Mouse (Mus musculus) liver, adult 2 months (tissue): Measurements from ENCODE around the gene C3. TPM values are rescaled to one million over a fixed set of nuclear protein-coding genes. Genes with fewer than 3 reads are reported as not detected.

Source experiments
- DNase-seq: peaks from one replicate; pipeline ENCODE4 v3.0.0-alpha.2; 2011; ENCODE audit warnings: low read depth, low spot score; ENCODE audit errors: extremely low read depth
- H3K27ac ChIP-seq: fragments of 200-500 bp; replicated peaks from 2 replicates; pipeline ENCODE4 v1.5.1; 2012; ENCODE audit warnings: low read depth, mild to moderate bottlenecking, control low read depth, inconsistent platforms, low read length; ENCODE audit not compliant: insufficient read depth
- H3K27me3 ChIP-seq: fragments of 200-500 bp; 2 replicates; pipeline ENCODE4 v1.6.1; 2012; ENCODE audit warnings: mild to moderate bottlenecking, moderate library complexity, low read length, inconsistent platforms; ENCODE audit not compliant: control insufficient read depth, insufficient read depth
- H3K36me3 ChIP-seq: fragments of 200-500 bp; 2 replicates; pipeline ENCODE4 v1.6.1; 2012; ENCODE audit warnings: low read length, inconsistent platforms; ENCODE audit not compliant: control insufficient read depth, insufficient read depth
- H3K4me1 ChIP-seq: fragments of 200-500 bp; 2 replicates; pipeline ENCODE4 v1.6.1; 2011; ENCODE audit warnings: low read length; ENCODE audit not compliant: control insufficient read depth, insufficient read depth
- H3K4me3 ChIP-seq: fragments of 200-500 bp; 2 replicates; pipeline ENCODE4 v1.5.1; 2011; ENCODE audit warnings: low read depth, mild to moderate bottlenecking, control low read depth, low read length, moderate library complexity; ENCODE audit not compliant: insufficient read depth
- H3K79me2 ChIP-seq: fragments of 200-500 bp; 2 replicates; pipeline ENCODE4 v1.6.1; 2012; ENCODE audit warnings: inconsistent platforms, mild to moderate bottlenecking, low read length, moderate library complexity; ENCODE audit not compliant: control insufficient read depth, insufficient read depth
- H3K9ac ChIP-seq: fragments of 200-500 bp; 2 replicates; pipeline ENCODE4 v1.6.1; 2012; ENCODE audit warnings: low read depth, mild to moderate bottlenecking, control low read depth, inconsistent platforms, low read length
- CTCF ChIP-seq: fragments of 200-500 bp; IDR thresholded peaks from 2 replicates; pipeline ENCODE4 v1.5.1; 2011; ENCODE audit warnings: low read depth, low read length, control low read depth
- POLR2A ChIP-seq: fragments of 200-500 bp; IDR thresholded peaks from 2 replicates; pipeline ENCODE4 v1.6.1; 2011; ENCODE audit warnings: low read length, control low read depth; ENCODE audit not compliant: insufficient read depth; ENCODE audit errors: extremely low read depth
- WGBS: fragments of 180-500 bp; shearing (Covaris S2); methylation state at CpG from one replicate; pipeline ENCODE4 v1.1.7; 2018; 5-methylcytosine and 5-hydroxymethylcytosine counted together
- polyA plus RNA-seq: library from polyadenylated mRNA; depleted of rRNA; stranded (reverse); fragments of >200 nt; gene quantifications from 2 replicates; pipeline ENCODE4 v1.2.3, GENCODE M21; 2012
- total RNA-seq: library from RNA; depleted of rRNA; stranded (reverse); fragments of >200 nt; gene quantifications from 2 replicates; pipeline ENCODE4 v1.2.3, GENCODE M21; 2014

C3 gene
- total and polyA plus RNA-seq, 2 experiments: 3,833 to 5,384 TPM

GRCm38 (mm10) chr17:57271301-57271700 is 43.4 kb upstream of the C3 start:
- Histone ChIP-seq H3K36me3 (no peaks in the 10 kb centered on the region), H3K4me1 (0 out of 2 replicates have a peak, but pooled peaks cover 4% of the 10 kb centered on the region), H3K9ac (no peak overlapping the region), H3K27me3 (no peaks in the 10 kb centered on the region), H3K79me2 (no peaks in the 10 kb centered on the region), H3K4me3 (no peak overlapping the region), H3K27ac (no peak overlapping the region)
- TF ChIP-seq POLR2A: no peak
- no peak for TF ChIP-seq CTCF
- 71% methylated on average over 9 of the region's 9 CpGs for WGBS
- DNase-seq: no peak

- Histone ChIP-seq H3K9ac (no peak overlapping the region), H3K36me3 (peaks cover 4% of the 10 kb centered on the region; the same call in 1 of the 2 replicates), H3K79me2 (no peaks in the 10 kb centered on the region), H3K27me3 (no peaks in the 10 kb centered on the region), H3K27ac (no peak overlapping the region), H3K4me1 (no peaks in the 10 kb centered on the region), H3K4me3 (no peak overlapping the region)
- no peak for TF ChIP-seq CTCF
- no peak for TF ChIP-seq POLR2A
- 89% methylated on average over 6 of the region's 6 CpGs for WGBS
- DNase-seq: no peak
Measured at GRCm38 (mm10) chr17:57267556-57268126, 39.7 kb upstream of the C3 start.

GRCm38 (mm10) chr17:57264972-57265945 is 37.3 kb upstream of the C3 start:
- Histone ChIP-seq H3K27me3 (no peaks in the 10 kb centered on the region), H3K79me2 (no peaks in the 10 kb centered on the region), H3K9ac (no peak overlapping the region), H3K4me1 (no peaks in the 10 kb centered on the region), H3K4me3 (no peak overlapping the region), H3K27ac (no peak overlapping the region), H3K36me3 (peaks cover 5% of the 10 kb centered on the region; the same call in 1 of the 2 replicates)
- 62% methylated on average over 22 of the region's 22 CpGs for WGBS
- no peak for DNase-seq
- TF ChIP-seq POLR2A (no peak), CTCF (no peak)

- peaks cover 7% of the 10 kb centered on the region; the same call in 1 of the 2 replicates for H3K36me3 ChIP-seq
- 79% methylated on average over 2 of the region's 2 CpGs for WGBS
- TF ChIP-seq CTCF (no peak), POLR2A (no peak)
- no peak overlapping the region for H3K27ac ChIP-seq
- no peak for DNase-seq
- H3K4me3 ChIP-seq: no peak overlapping the region
- no peak overlapping the region for H3K9ac ChIP-seq
- no peaks in the 10 kb centered on the region for H3K4me1 ChIP-seq
- no peaks in the 10 kb centered on the region for H3K79me2 ChIP-seq
- no peaks in the 10 kb centered on the region for H3K27me3 ChIP-seq
Measured at GRCm38 (mm10) chr17:57264164-57264563, 36.2 kb upstream of the C3 start.

GRCm38 (mm10) chr17:57262901-57263550 is 35.1 kb upstream of the C3 start:
- TF ChIP-seq CTCF: no peak
- TF ChIP-seq POLR2A: no peak
- Histone ChIP-seq H3K4me1 (no peaks in the 10 kb centered on the region), H3K27ac (no peak overlapping the region), H3K4me3 (no peak overlapping the region), H3K36me3 (peaks cover 10% of the 10 kb centered on the region; the same call in 1 of the 2 replicates), H3K9ac (no peak overlapping the region), H3K79me2 (no peaks in the 10 kb centered on the region), H3K27me3 (no peaks in the 10 kb centered on the region)
- 92% methylated on average over 17 of the region's 17 CpGs for WGBS
- no peak for DNase-seq
